Mouse (Mus musculus) T-cell, adult 2 months (primary cell): ENCODE measurements around the gene Cmss1.

Experiments used
- DNase-seq: peaks from one replicate; pipeline ENCODE4 v3.0.0; 2022; ENCODE audit warnings: low spot score

Gene Cmss1

GRCm38 (mm10) chr16:57473415-57474085 is 133.1 kb downstream of the Cmss1 start:
- DNase-seq: no peak

- DNase-seq: peak; percentile 54
These were observed 135.6 kb downstream of the Cmss1 start for GRCm38 (mm10) chr16:57471071-57471470.

GRCm38 (mm10) chr16:57470286-57470830 is 136.3 kb downstream of the Cmss1 start:
- DNase-seq: peak; percentile 25

GRCm38 (mm10) chr16:57469869-57470268 is 136.8 kb downstream of the Cmss1 start:
- DNase-seq: no peak

GRCm38 (mm10) chr16:57469301-57469700 is 137.4 kb downstream of the Cmss1 start:
- no peak for DNase-seq

- DNase-seq: no peak
These were observed 141.2 kb downstream of the Cmss1 start for GRCm38 (mm10) chr16:57465386-57465913.

GRCm38 (mm10) chr16:57456003-57456402 is 150.7 kb downstream of the Cmss1 start:
- no peak for DNase-seq

GRCm38 (mm10) chr16:57455573-57455972 is 151.1 kb downstream of the Cmss1 start:
- DNase-seq: no peak

GRCm38 (mm10) chr16:57454106-57454763 is 152.4 kb downstream of the Cmss1 start:
- no peak for DNase-seq

GRCm38 (mm10) chr16:57453009-57453408 is 153.7 kb downstream of the Cmss1 start:
- DNase-seq: no peak

GRCm38 (mm10) chr16:57445096-57446094 is 161.3 kb downstream of the Cmss1 start:
- DNase-seq: no peak

GRCm38 (mm10) chr16:57440706-57441437 is 165.8 kb downstream of the Cmss1 start:
- no peak for DNase-seq

GRCm38 (mm10) chr16:57439206-57439605 is 167.5 kb downstream of the Cmss1 start:
- DNase-seq: no peak

GRCm38 (mm10) chr16:57438288-57438685 is 168.4 kb downstream of the Cmss1 start:
- DNase-seq: no peak

- no peak for DNase-seq
These were observed 169.0 kb downstream of the Cmss1 start for GRCm38 (mm10) chr16:57437523-57438287.

- DNase-seq: peak; percentile 61
These were observed 172.0 kb downstream of the Cmss1 start for GRCm38 (mm10) chr16:57434640-57435039.

- no peak for DNase-seq
These were observed 173.0 kb downstream of the Cmss1 start for GRCm38 (mm10) chr16:57433671-57434070.

- no peak for DNase-seq
These were observed 173.5 kb downstream of the Cmss1 start for GRCm38 (mm10) chr16:57433173-57433572.

GRCm38 (mm10) chr16:57431294-57431693 is 175.4 kb downstream of the Cmss1 start:
- no peak for DNase-seq

GRCm38 (mm10) chr16:57428977-57429376 is 177.7 kb downstream of the Cmss1 start:
- DNase-seq: no peak
